Mouse (Mus musculus) C2C12 (cell line): Measurements from ENCODE around the gene 9230112D13Rik. TPM values are rescaled to one million over a fixed set of nuclear protein-coding genes. Genes with fewer than 3 reads are reported as not detected.
A peak's percentile ranks its signal among the peaks of the same experiment; 100 is the strongest.

ENCODE experiments used
- H3K27me3 ChIP-seq: one replicate; pipeline ENCODE4 v1.6.1; 2011; ENCODE audit not compliant: control insufficient read depth, insufficient read depth, insufficient read length
- H3K36me3 ChIP-seq: one replicate; pipeline ENCODE4 v1.6.1; 2011; ENCODE audit not compliant: control insufficient read depth, insufficient read depth
- H3K4me3 ChIP-seq: one replicate; pipeline ENCODE4 v1.5.1; 2011; ENCODE audit warnings: mild to moderate bottlenecking, control low read depth; ENCODE audit not compliant: poor library complexity, insufficient read depth, severe bottlenecking
- H3K79me2 ChIP-seq: one replicate; pipeline ENCODE4 v1.6.1; 2011; ENCODE audit not compliant: control insufficient read depth, insufficient read depth
- H3K79me3 ChIP-seq: one replicate; pipeline ENCODE4 v1.6.1; 2011; ENCODE audit warnings: low read depth, control low read depth
- H3ac ChIP-seq: one replicate; pipeline ENCODE3; 2011; ENCODE audit warnings: low read depth; ENCODE audit not compliant: control insufficient read depth, insufficient read length
- CEBPB ChIP-seq: IDR thresholded peaks from one replicate; pipeline ENCODE4 v1.6.1; 2011; ENCODE audit warnings: low read depth, mild to moderate bottlenecking, control low read depth, moderate library complexity
- CTCF ChIP-seq: IDR thresholded peaks from one replicate; pipeline ENCODE4 v1.5.1; 2011; ENCODE audit not compliant: control insufficient read depth, insufficient read depth, insufficient read length
- FOSL1 ChIP-seq: IDR thresholded peaks from one replicate; pipeline ENCODE4 v1.8.0; 2011; ENCODE audit warnings: mild to moderate bottlenecking, low read length; ENCODE audit not compliant: poor library complexity, insufficient read depth, severe bottlenecking
- MAX ChIP-seq: IDR thresholded peaks from one replicate; pipeline ENCODE4 v1.6.1; 2011; ENCODE audit warnings: mild to moderate bottlenecking, control low read depth
- MYOD1 ChIP-seq: IDR thresholded peaks from one replicate; pipeline ENCODE4 v1.6.1; 2011; ENCODE audit warnings: low read depth; ENCODE audit not compliant: control insufficient read depth, insufficient read length
- MYOG ChIP-seq: IDR thresholded peaks from one replicate; pipeline ENCODE4 v1.6.1; 2011; ENCODE audit not compliant: control insufficient read depth, insufficient read length; ENCODE audit errors: extremely low read depth
- USF1 ChIP-seq: IDR thresholded peaks from one replicate; pipeline ENCODE4 v1.6.1; 2011; ENCODE audit warnings: low read depth, mild to moderate bottlenecking, control low read depth, moderate library complexity
- polyA plus RNA-seq: library from polyadenylated mRNA; unstranded; fragments of >200 nt; fragmentation: generic; extraction: Trizol; gene quantifications from one replicate; pipeline ENCODE4 v1.2.1, GENCODE M21; 2012; ENCODE audit warnings: missing spikeins

The 9230112D13Rik gene
- polyA plus RNA-seq, 1 experiment: not detected

- H3K79me2 ChIP-seq: peaks cover 36% of the 10 kb centered on the region
- H3K79me3 ChIP-seq: peaks cover 28% of the 10 kb centered on the region
- no peaks in the 10 kb centered on the region for H3K27me3 ChIP-seq
- no peak overlapping the region for H3K4me3 ChIP-seq
- TF ChIP-seq CEBPB (no peak), MYOG (no peak), MAX (no peak), FOSL1 (no peak), MYOD1 (no peak), CTCF (no peak), USF1 (no peak)
- no peaks in the 10 kb centered on the region for H3K36me3 ChIP-seq
- no peak overlapping the region for H3ac ChIP-seq
Measured at GRCm38 (mm10) chr14:34504377-34504776, 18.2 kb downstream of the 9230112D13Rik start.

GRCm38 (mm10) chr14:34503759-34504158 lies 18.8 kb downstream of the 9230112D13Rik start:
- Histone ChIP-seq H3ac (no peak overlapping the region), H3K79me3 (peaks cover 34% of the 10 kb centered on the region), H3K4me3 (peak overlapping the region; percentile 79), H3K27me3 (no peaks in the 10 kb centered on the region), H3K79me2 (peaks cover 42% of the 10 kb centered on the region), H3K36me3 (no peaks in the 10 kb centered on the region)
- TF ChIP-seq USF1: no peak
- TF ChIP-seq CEBPB: no peak
- no peak for TF ChIP-seq MAX
- TF ChIP-seq FOSL1: no peak
- TF ChIP-seq MYOG: no peak
- TF ChIP-seq MYOD1: no peak
- TF ChIP-seq CTCF: no peak

- TF ChIP-seq CTCF: no peak
- TF ChIP-seq MYOD1: no peak
- TF ChIP-seq CEBPB: no peak
- no peak for TF ChIP-seq MAX
- TF ChIP-seq USF1: no peak
- TF ChIP-seq MYOG: no peak
- no peak for TF ChIP-seq FOSL1
- H3K27me3 ChIP-seq: no peaks in the 10 kb centered on the region
- H3K79me3 ChIP-seq: peaks cover 39% of the 10 kb centered on the region
- peak within 1 kb of the TSS; percentile 78 for H3ac ChIP-seq
- H3K79me2 ChIP-seq: peaks cover 47% of the 10 kb centered on the region
- H3K36me3 ChIP-seq: no peaks in the 10 kb centered on the region
- H3K4me3 ChIP-seq: peak within 1 kb of the TSS; percentile 79
Measured at GRCm38 (mm10) chr14:34503325-34503647, 19.3 kb downstream of the 9230112D13Rik start, which contains the start of gene Bmpr1a. Gene Bmpr1a, minus strand, starts transcription at chr14:34503341.

GRCm38 (mm10) chr14:34502475-34503324 lies 19.9 kb downstream of the 9230112D13Rik start:
- Histone ChIP-seq H3K4me3 (peak overlapping the region; percentile 79), H3K79me3 (peaks cover 45% of the 10 kb centered on the region), H3K36me3 (no peaks in the 10 kb centered on the region), H3K27me3 (no peaks in the 10 kb centered on the region), H3ac (peak overlapping the region; percentile 78), H3K79me2 (peaks cover 53% of the 10 kb centered on the region)
- no peak for TF ChIP-seq MAX
- TF ChIP-seq CTCF: no peak
- TF ChIP-seq MYOG: no peak
- no peak for TF ChIP-seq FOSL1
- no peak for TF ChIP-seq MYOD1
- TF ChIP-seq CEBPB: no peak
- TF ChIP-seq USF1: no peak

GRCm38 (mm10) chr14:34501804-34502474 lies 20.7 kb downstream of the 9230112D13Rik start:
- peaks cover 52% of the 10 kb centered on the region for H3K79me3 ChIP-seq
- peaks cover 60% of the 10 kb centered on the region for H3K79me2 ChIP-seq
- peak overlapping the region; percentile 79 for H3K4me3 ChIP-seq
- peak overlapping the region; percentile 69 for H3ac ChIP-seq
- no peaks in the 10 kb centered on the region for H3K27me3 ChIP-seq
- H3K36me3 ChIP-seq: no peaks in the 10 kb centered on the region
- no peak for TF ChIP-seq USF1
- TF ChIP-seq MAX: no peak
- no peak for TF ChIP-seq CTCF
- TF ChIP-seq FOSL1: no peak
- TF ChIP-seq MYOG: no peak
- no peak for TF ChIP-seq CEBPB
- TF ChIP-seq MYOD1: no peak
